Mouse (Mus musculus): ENCODE data around the gene Man2c1. TPM values are rescaled to one million over a fixed set of nuclear protein-coding genes. Genes with fewer than 3 reads are reported as not detected.

Gene Man2c1
- polyA plus RNA-seq (2016; fragmentation: Nextera tagmentation; extraction: Ambion mirVana): 73.7 and 78.3 TPM in 2 replicates

DNA sequence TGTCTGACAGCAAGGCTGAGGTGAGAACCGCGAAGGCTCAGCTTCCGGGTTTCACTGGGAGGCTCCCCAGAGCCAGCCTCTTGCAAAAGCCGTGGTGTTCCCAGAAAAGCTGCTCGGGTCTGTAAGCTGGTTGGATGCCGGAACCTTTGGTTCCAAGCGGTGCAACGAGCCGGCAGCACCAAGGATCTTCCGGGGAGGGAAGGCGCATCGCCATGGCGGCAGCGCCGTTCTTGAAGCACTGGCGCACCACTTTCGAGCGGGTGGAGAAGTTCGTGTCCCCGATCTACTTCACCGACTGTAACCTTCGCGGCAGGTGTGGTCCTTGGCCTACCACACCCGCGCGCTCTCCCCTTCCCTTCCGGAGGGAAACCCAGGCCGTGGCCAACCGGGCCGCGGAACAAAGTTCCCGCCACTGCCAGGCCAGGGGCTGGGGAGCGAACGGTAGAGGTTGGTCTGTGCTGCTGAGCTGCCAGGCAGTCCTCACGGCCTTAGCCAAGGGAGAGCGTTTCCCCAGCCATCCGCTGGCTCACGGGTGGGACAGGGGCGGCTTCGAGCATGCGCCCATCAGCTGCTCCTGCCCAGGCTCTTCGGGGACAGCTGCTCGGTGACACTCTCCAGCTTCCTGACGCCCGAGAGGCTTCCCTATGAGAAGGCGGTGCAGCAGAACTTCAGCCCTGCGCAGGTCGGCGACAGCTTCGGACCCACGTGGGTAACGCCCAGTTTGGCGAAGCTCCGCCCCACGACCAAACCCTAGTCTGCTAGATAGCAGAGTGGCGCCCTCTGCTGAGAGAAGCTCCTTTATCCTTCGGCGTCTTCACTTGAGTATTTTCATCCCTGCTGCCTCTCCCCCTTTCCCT, at the start of gene Man2c1:
Gene Man2c1, plus strand, starts transcription at position 114 of the 857 bp plus-strand sequence.
- H3K4me1 ChIP-seq: peaks cover 13% of the 10 kb centered on the region
- under 1% methylated on average over 58 of the region's 58 CpGs for WGBS
- peak; percentile 96 for DNase-seq (ENCODE audit: low spot score)

GRCm38 (mm10) chr9:57082236-57082635, 48.3 kb upstream of the Man2c1 start:
- H3K4me1 ChIP-seq: peaks cover 18% of the 10 kb centered on the region
- no peaks in the 10 kb centered on the region for H3K9me3 ChIP-seq
- DNase-seq (ENCODE audit: low spot score): no peak
- no peaks in the 10 kb centered on the region for H3K27me3 ChIP-seq (ENCODE audit: insufficient read depth, poor library complexity, severe bottlenecking)
- no peak overlapping the region for H3K4me3 ChIP-seq
- no peak overlapping the region for H3K27ac ChIP-seq
- 80% methylated on average over 3 of the region's 3 CpGs for WGBS
- H3K36me3 ChIP-seq: peaks cover 23% of the 10 kb centered on the region

More for the DNA sequence above, at the start of gene Man2c1:
- Histone ChIP-seq H3K27ac (peak within 1 kb of the TSS; percentile 95), H3K9me3 (no peaks in the 10 kb centered on the region), H3K36me3 (peaks cover 48% of the 10 kb centered on the region), H3K4me3 (peak within 1 kb of the TSS; percentile 90), H3K27me3 (ENCODE audit: insufficient read depth, poor library complexity, severe bottlenecking) (no peaks in the 10 kb centered on the region)

DNA sequence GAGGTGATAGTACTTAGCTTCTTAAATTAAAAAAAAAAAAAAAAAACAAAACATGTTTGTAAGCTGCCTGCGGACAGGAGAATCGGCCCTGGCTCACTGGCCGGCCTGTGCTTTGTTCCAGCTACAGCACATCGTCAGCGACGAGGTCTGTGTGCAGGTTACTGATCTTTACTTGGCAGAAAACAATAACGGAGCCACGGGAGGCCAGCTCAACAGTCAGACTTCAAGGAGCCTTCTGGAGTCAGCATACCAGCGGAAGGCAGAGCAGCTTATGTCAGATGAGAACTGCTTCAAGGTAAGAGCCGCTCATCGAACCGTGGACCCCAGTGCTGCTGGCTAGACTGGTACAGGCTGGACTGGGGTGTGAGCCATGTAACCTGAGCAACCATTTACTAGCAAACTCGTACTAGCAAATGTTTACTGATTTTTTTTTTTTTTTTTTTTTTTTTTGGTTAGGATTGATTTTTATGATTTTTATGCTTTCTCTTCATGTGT, 13.2 kb upstream of the Man2c1 start:
- Histone ChIP-seq H3K4me1 (peaks cover under 1% of the 10 kb centered on the region; the same call in 1 of the 2 replicates), H3K4me3 (no peak overlapping the region), H3K27ac (no peak overlapping the region), H3K36me3 (peaks cover 94% of the 10 kb centered on the region), H3K9me3 (no peaks in the 10 kb centered on the region), H3K27me3 (ENCODE audit: insufficient read depth, poor library complexity, severe bottlenecking) (no peaks in the 10 kb centered on the region)
- 95% methylated on average over 13 of the region's 13 CpGs for WGBS
- peak; percentile 61 for DNase-seq (ENCODE audit: low spot score)

- peaks cover 48% of the 10 kb centered on the region for H3K36me3 ChIP-seq
- peaks cover 13% of the 10 kb centered on the region for H3K4me1 ChIP-seq
- no peaks in the 10 kb centered on the region for H3K27me3 ChIP-seq (ENCODE audit: insufficient read depth, poor library complexity, severe bottlenecking)
- H3K9me3 ChIP-seq: no peaks in the 10 kb centered on the region
- H3K4me3 ChIP-seq: peak overlapping the region; percentile 90
- H3K27ac ChIP-seq: no peak overlapping the region
- no peak for DNase-seq (ENCODE audit: low spot score)
Observed at GRCm38 (mm10) chr9:57129641-57130040, 849 bp upstream of the Man2c1 start.

- Histone ChIP-seq H3K36me3 (peaks cover 82% of the 10 kb centered on the region), H3K4me3 (no peak overlapping the region), H3K9me3 (no peaks in the 10 kb centered on the region), H3K4me1 (0 out of 2 replicates have a peak, but pooled peaks cover 4% of the 10 kb centered on the region), H3K27me3 (ENCODE audit: insufficient read depth, poor library complexity, severe bottlenecking) (no peaks in the 10 kb centered on the region), H3K27ac (no peak overlapping the region)
- 86% methylated on average over 6 of the region's 6 CpGs for WGBS
- no peak for DNase-seq (ENCODE audit: low spot score)
Observed at GRCm38 (mm10) chr9:57137246-57137645, 6.8 kb downstream of the Man2c1 start.

GRCm38 (mm10) chr9:57137777-57138176, 7.3 kb downstream of the Man2c1 start:
- H3K27ac ChIP-seq: no peak overlapping the region
- 0 out of 2 replicates have a peak, but pooled peaks cover 4% of the 10 kb centered on the region for H3K4me1 ChIP-seq
- no peak overlapping the region for H3K4me3 ChIP-seq
- H3K36me3 ChIP-seq: peaks cover 88% of the 10 kb centered on the region
- no peaks in the 10 kb centered on the region for H3K9me3 ChIP-seq
- DNase-seq (ENCODE audit: low spot score): no peak
- no peaks in the 10 kb centered on the region for H3K27me3 ChIP-seq (ENCODE audit: insufficient read depth, poor library complexity, severe bottlenecking)
- 86% methylated on average over 9 of the region's 9 CpGs for WGBS

DNA sequence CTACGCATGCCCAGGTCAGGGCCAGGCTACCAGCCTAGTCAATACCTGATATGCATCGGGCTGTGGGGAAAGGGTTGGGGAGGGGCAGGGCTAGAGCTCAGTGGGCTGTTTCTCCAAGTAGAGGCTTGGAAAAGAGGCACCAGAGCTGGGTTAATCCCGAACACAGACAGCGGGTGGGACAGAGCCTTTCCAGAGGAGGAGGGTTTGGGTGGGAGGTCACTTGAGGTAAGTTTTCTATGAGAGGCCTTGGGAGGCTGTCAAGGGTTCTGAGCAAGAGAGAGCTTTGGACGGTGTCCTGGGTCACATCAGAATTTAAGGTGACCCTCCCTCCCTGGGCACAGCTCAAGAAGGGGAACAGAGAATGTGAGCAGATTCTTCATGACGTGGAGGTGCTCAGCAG, 8.0 kb downstream of the Man2c1 start:
- Histone ChIP-seq H3K4me3 (no peak overlapping the region), H3K27me3 (ENCODE audit: insufficient read depth, poor library complexity, severe bottlenecking) (no peaks in the 10 kb centered on the region), H3K27ac (no peak overlapping the region), H3K9me3 (no peaks in the 10 kb centered on the region), H3K4me1 (0 out of 2 replicates have a peak, but pooled peaks cover 4% of the 10 kb centered on the region), H3K36me3 (peaks cover 95% of the 10 kb centered on the region)
- 88% methylated on average over 6 of the region's 6 CpGs for WGBS
- no peak for DNase-seq (ENCODE audit: low spot score)

DNA sequence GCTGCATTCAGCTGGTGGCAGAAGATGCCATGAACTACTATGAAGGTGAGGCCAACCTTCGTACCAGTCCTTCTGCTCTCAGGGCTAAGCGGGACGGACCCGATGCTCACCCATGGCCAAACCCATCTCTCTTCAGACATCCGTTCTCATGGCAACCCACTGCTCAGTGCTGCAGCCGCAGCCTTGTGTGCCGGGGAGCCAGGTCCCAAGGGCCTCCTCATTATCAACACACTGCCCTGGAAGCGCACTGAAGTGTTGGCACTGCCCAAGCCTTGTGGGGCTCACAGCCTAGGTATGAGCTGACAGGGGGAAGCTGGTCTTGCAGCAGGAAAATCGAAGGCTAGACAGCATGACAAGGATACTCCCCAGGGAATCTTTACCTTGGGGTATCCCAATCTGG, 8.6 kb downstream of the Man2c1 start:
- 0 out of 2 replicates have a peak, but pooled peaks cover 4% of the 10 kb centered on the region for H3K4me1 ChIP-seq
- peaks cover 99% of the 10 kb centered on the region for H3K36me3 ChIP-seq
- H3K4me3 ChIP-seq: no peak overlapping the region
- H3K27ac ChIP-seq: no peak overlapping the region
- no peaks in the 10 kb centered on the region for H3K9me3 ChIP-seq
- no peak for DNase-seq (ENCODE audit: low spot score)
- WGBS: 93% methylated on average over 9 of the region's 9 CpGs
- no peaks in the 10 kb centered on the region for H3K27me3 ChIP-seq (ENCODE audit: insufficient read depth, poor library complexity, severe bottlenecking)

DNA sequence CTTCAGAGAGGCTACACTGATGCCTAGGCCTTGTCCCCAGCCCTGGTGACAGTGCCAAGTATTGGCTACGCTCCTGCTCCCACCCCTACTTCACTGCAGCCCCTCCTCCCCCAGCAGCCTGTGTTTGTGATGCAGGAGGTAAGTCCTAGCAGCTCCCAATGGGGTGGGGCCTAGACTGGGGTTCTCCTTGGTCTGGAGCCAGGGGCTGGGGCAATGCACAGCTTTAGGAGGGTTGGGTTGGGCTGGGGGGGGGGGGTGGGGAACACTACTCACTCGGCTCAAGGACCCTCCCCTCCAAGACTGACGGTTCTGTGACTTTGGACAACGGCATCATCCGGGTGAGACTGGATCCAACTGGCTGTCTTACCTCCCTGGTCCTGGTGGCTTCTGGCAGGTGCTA, 9.1 kb downstream of the Man2c1 start:
- H3K9me3 ChIP-seq: no peaks in the 10 kb centered on the region
- H3K4me1 ChIP-seq: 0 out of 2 replicates have a peak, but pooled peaks cover 4% of the 10 kb centered on the region
- DNase-seq (ENCODE audit: low spot score): no peak
- H3K36me3 ChIP-seq: peaks cover 98% of the 10 kb centered on the region
- no peaks in the 10 kb centered on the region for H3K27me3 ChIP-seq (ENCODE audit: insufficient read depth, poor library complexity, severe bottlenecking)
- WGBS: 97% methylated on average over 5 of the region's 5 CpGs
- H3K4me3 ChIP-seq: no peak overlapping the region
- H3K27ac ChIP-seq: 0 out of 2 replicates have a peak overlapping the region, but pooled peaks have one; percentile 8

GRCm38 (mm10) chr9:57141417-57142353, 11.2 kb downstream of the Man2c1 start:
- H3K4me1 ChIP-seq: 0 out of 2 replicates have a peak, but pooled peaks cover 4% of the 10 kb centered on the region
- H3K36me3 ChIP-seq: peaks cover 81% of the 10 kb centered on the region
- WGBS: 82% methylated on average over 17 of the region's 17 CpGs
- no peak for DNase-seq (ENCODE audit: low spot score)
- no peak overlapping the region for H3K27ac ChIP-seq
- no peak overlapping the region for H3K4me3 ChIP-seq
- H3K9me3 ChIP-seq: no peaks in the 10 kb centered on the region
- H3K27me3 ChIP-seq (ENCODE audit: insufficient read depth, poor library complexity, severe bottlenecking): no peaks in the 10 kb centered on the region

- DNase-seq (ENCODE audit: low spot score): peak; percentile 61
- peaks cover 12% of the 10 kb centered on the region for H3K4me1 ChIP-seq
- H3K27ac ChIP-seq: no peak overlapping the region
- H3K36me3 ChIP-seq: peaks cover 65% of the 10 kb centered on the region
- H3K27me3 ChIP-seq (ENCODE audit: insufficient read depth, poor library complexity, severe bottlenecking): no peaks in the 10 kb centered on the region
- no peaks in the 10 kb centered on the region for H3K9me3 ChIP-seq
- WGBS: 87% methylated on average over 11 of the region's 11 CpGs
- H3K4me3 ChIP-seq: no peak overlapping the region
Observed at GRCm38 (mm10) chr9:57143212-57143611, 12.7 kb downstream of the Man2c1 start.

GRCm38 (mm10) chr9:57144830-57145229, 14.3 kb downstream of the Man2c1 start:
- Histone ChIP-seq H3K27ac (no peak overlapping the region), H3K4me3 (no peak overlapping the region), H3K36me3 (peaks cover 49% of the 10 kb centered on the region), H3K9me3 (no peaks in the 10 kb centered on the region), H3K27me3 (ENCODE audit: insufficient read depth, poor library complexity, severe bottlenecking) (no peaks in the 10 kb centered on the region), H3K4me1 (peaks cover 19% of the 10 kb centered on the region)
- WGBS: 85% methylated on average over 8 of the region's 8 CpGs
- peak; percentile 66 for DNase-seq (ENCODE audit: low spot score)

All from heart, embryonic 10.5 days (tissue).